Mouse (Mus musculus): Measurements from ENCODE around the gene Dhdds.

Gene Dhdds

DNA sequence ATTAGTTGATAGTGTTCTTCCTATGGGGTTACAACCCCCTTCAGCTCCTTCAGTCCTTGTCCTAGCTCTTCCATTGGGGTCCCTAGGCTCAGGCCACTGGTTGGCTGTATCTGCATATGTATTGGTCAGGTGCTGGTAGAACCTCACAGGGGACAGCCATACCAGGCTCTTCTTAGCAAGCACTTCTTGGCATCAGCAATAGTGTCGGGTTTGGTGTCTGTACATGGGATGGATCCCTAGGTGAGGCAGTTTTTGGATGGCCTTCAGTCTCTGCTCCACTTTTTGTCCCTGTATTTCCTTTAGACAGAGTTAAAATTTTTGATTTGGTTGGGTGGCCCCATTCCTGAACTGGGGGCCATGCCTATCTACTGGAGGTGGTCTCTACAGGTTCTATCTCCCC, 41.8 kb downstream of the Dhdds start:
- in situ Hi-C loops (cut with MboI, MseI), result no loop called here

DNA sequence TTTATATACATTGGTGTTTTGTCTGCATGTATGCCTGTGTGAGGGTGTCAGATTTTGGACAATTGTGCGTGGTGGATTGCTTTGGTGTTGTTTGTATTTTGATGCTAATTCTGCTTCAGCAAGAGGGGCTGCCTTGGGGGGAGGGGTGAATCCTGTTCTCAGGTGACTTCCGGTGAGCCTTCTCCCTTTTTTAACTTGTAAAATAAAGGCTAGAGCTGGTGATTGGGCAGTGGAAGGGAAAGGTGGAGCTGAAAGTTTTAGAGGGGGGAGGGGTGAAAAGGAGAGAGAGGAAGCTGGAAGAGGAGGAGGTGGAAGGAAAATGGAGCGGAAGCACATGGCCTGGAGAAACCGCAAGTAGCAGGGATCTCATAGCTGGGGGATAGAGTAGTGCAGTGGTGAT, 44.4 kb downstream of the Dhdds start:
- in situ Hi-C loops (cut with MboI, MseI), result no loop called here

GRCm38 (mm10) chr4:133946736-133947135, 54.0 kb downstream of the Dhdds start:
- in situ Hi-C loops (cut with MboI, MseI), result no loop called here

DNA sequence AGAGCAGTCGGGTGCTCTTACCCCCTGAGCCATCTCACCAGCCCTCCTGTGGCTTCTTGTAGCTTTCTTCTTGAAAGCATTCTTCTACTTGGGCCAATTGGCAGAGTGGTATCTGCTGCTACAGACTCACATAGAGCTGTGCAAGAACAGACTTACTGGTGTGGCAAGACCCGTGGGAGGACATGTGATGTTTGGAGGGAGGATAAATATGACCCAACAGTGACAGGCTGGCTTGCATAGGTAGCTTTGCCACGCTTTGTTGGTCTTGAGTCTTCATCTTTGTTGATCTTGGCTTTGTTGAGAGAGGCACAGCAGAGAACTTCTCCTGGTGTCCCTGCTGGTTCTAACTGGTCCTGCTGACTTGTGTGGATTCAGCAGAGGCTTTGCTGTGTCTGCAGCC, 56.9 kb downstream of the Dhdds start:
- in situ Hi-C loops (cut with MboI, MseI), result no loop called here

DNA sequence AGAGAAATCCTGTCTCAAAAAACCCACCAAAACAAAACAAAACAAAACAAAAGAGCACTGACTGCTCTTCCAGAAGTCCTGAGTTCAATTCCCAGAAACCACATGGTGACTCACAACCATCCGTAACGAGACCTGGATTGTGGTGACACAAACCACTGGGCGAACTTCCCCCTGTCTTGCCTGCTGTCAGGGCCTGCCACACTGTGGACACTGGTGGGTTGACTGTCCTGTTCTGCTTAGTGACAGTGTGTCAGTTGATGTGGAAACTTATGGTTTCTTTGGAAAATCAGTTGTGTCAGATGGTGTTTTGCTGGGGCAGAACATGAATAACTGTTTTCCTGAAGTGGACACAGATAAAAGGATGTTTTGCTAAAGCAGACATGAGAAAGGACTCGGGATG, 58.0 kb downstream of the Dhdds start:
- in situ Hi-C loops (cut with MboI, MseI), result no loop called here

DNA sequence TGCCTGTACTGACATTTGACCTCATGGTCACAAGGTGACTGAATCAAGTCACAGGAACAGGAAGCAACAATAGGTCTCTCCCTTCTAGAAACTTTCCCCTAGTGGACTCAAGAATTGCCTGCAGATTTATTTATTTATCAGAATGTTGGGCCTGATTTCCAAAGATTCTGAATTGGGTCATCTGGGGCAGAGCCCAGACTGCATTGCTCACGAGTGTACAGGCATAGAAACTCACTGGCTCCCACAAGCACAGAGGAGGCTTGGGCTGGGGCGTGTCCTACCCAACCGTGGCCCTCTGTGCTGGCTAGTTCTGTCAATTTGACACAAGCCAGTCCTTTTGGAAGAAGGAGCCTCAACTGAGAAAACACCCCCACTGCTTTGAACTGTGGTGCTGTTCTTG, 59.1 kb downstream of the Dhdds start:
- in situ Hi-C loops (cut with MboI, MseI), result no loop called here

GRCm38 (mm10) chr4:133940386-133941260, 60.1 kb downstream of the Dhdds start:
- in situ Hi-C loops (cut with MboI, MseI), result no loop called here

- in situ Hi-C loops (cut with MboI, MseI), result no loop called here
Measured at GRCm38 (mm10) chr4:133938077-133938476, 62.6 kb downstream of the Dhdds start.

- in situ Hi-C loops (cut with MboI, MseI), result no loop called here
Measured at GRCm38 (mm10) chr4:133931785-133932184, 68.9 kb downstream of the Dhdds start.

DNA sequence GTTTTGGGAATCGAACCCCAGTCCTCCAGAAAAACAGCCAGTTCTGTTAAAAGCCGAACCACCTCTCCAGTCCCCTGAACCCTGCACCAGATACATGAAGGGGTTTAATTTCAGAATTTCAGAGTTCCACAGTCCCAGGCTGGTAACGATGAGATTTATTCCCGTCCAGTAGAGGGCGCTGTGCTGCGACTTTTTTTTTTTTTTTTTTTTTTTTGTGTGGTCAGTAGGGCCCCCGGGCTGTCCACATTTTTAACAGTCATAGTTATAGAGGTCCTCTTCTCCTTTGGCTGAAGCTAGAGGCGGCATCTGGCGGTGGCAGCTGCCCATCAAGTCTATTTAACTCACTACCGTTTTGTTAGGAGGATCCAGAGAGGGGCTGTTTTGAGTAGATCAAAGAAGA, 69.4 kb downstream of the Dhdds start:
- in situ Hi-C loops (cut with MboI, MseI), result no loop called here

- in situ Hi-C loops (cut with MboI, MseI), result no loop called here
Measured at GRCm38 (mm10) chr4:133929278-133929670, 71.4 kb downstream of the Dhdds start.

- in situ Hi-C loops (cut with MboI, MseI), result no loop called here
Measured at GRCm38 (mm10) chr4:133928576-133929277, 72.0 kb downstream of the Dhdds start.

GRCm38 (mm10) chr4:133925204-133925603, 75.5 kb downstream of the Dhdds start:
- in situ Hi-C loops (cut with MboI, MseI), result no loop called here

DNA sequence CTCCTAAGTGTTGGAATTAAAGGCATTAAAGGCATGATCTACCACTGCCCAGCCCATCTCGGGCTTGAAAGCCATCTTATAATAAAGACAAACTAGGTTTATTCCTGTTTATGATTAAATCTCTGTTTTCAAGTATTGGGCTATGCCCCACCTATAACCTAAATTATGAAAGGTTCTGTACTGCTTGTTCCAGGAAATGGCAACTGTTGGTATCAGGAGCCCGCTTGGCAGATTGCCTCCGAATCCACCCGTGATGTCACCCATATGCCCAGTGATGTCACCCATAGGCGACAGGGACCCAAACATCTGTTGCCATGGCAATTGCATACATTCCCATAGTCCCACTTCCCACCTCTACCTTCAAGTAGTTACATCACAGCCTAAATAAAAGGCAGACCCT, 77.0 kb downstream of the Dhdds start:
- in situ Hi-C loops (cut with MboI, MseI), result loop anchor here (5.0 to 25.0 kb wide), 2 partner anchors 49 to 1311 kb away; no protein-coding TSS in a partner anchor

Measured in T-helper 17 cell (primary cell).